Mouse (Mus musculus): ENCODE measurements around the gene Lipt2. TPM values are rescaled to one million over a fixed set of nuclear protein-coding genes. Genes with fewer than 3 reads are reported as not detected.

The Lipt2 gene
- total RNA-seq, 2 experiments from 2014 or later, result 4.9 to 5.4 TPM

Other genes starting within 250 kb of the Lipt2 start
- 10 to 100 TPM; 45.6 to 50.8 TPM for gene Rnf169, start 178.8 kb upstream of the Lipt2 start, total RNA-seq (2021)
- gene Chrdl2, start 153.1 kb upstream of the Lipt2 start, total RNA-seq (2021), result under 1 TPM in 1 of 2 experiments, not detected in 1; 0.41 TPM
- 10 to 100 TPM; 32.9 to 35.7 TPM for gene Pold3, start 37.7 kb upstream of the Lipt2 start, total RNA-seq (2021)
- gene Kcne3, start 17.2 kb downstream of the Lipt2 start, total RNA-seq (2021), result not detected
- 100 to 1,000 TPM; 303 to 336 TPM for gene Pgm2l1, start 68.1 kb downstream of the Lipt2 start, total RNA-seq (2021)
- 1 to 10 TPM; 6.0 TPM for gene P4ha3, start 126.2 kb downstream of the Lipt2 start, total RNA-seq (2021)
- 10 to 100 TPM; 20.4 to 21.5 TPM for gene C2cd3, start 213.0 kb downstream of the Lipt2 start, total RNA-seq (2021)
- gene Ppme1, start 213.0 kb downstream of the Lipt2 start, total RNA-seq (2021), result 100 to 1,000 TPM; 202 to 218 TPM

Data from left cerebral cortex, postnatal 25 days (tissue).